Mouse (Mus musculus) forebrain, embryonic 13.5 days (tissue): ENCODE measurements at regions not wholly inside any gene's neighbourhood (a gene's known extent, or its start where the extent isn't known, plus 50 kb on each side); places are given as distances from the start of the nearest gene placed in this dataset.

Experiments
- ATAC-seq: fragments of 200-750 bp; cut with Nextera tagmentation; 2 replicates; pipeline ENCODE4 v1.8.0; 2017
- H3K27ac ChIP-seq: fragments of 300-500 bp; sonication (generic); 2 replicates; pipeline ENCODE4 v1.5.1; 2015; ENCODE audit warnings: inconsistent platforms, mild to moderate bottlenecking, moderate library complexity
- H3K27me3 ChIP-seq: fragments of 300-500 bp; sonication (generic); 2 replicates; pipeline ENCODE4 v1.6.1; 2015; ENCODE audit warnings: mild to moderate bottlenecking, inconsistent platforms
- H3K36me3 ChIP-seq: fragments of 300-500 bp; sonication (generic); 2 replicates; pipeline ENCODE4 v1.6.1; 2015; ENCODE audit warnings: mild to moderate bottlenecking, inconsistent platforms; ENCODE audit not compliant: poor library complexity, severe bottlenecking
- H3K4me1 ChIP-seq: fragments of 300-500 bp; sonication (generic); 2 replicates; pipeline ENCODE4 v1.6.1; 2015; ENCODE audit warnings: inconsistent platforms
- H3K4me2 ChIP-seq: fragments of 300-500 bp; sonication (generic); 2 replicates; pipeline ENCODE4 v1.6.1; 2015; ENCODE audit warnings: inconsistent platforms, mild to moderate bottlenecking, moderate library complexity
- H3K4me3 ChIP-seq: fragments of 300-500 bp; sonication (generic); 2 replicates; pipeline ENCODE4 v1.5.1; 2015; ENCODE audit warnings: mild to moderate bottlenecking, inconsistent platforms
- H3K9ac ChIP-seq: fragments of 300-500 bp; sonication (generic); 2 replicates; pipeline ENCODE4 v1.6.1; 2015; ENCODE audit warnings: mild to moderate bottlenecking, inconsistent platforms
- H3K9me3 ChIP-seq: fragments of 300-500 bp; sonication (generic); replicated peaks from 2 replicates; pipeline ENCODE4 v1.6.1; 2016; ENCODE audit warnings: inconsistent platforms
- WGBS: fragments of 180-500 bp; shearing (Covaris S2); methylation state at CpG from one replicate; pipeline ENCODE4 v1.1.7; 2015; 5-methylcytosine and 5-hydroxymethylcytosine counted together

DNA sequence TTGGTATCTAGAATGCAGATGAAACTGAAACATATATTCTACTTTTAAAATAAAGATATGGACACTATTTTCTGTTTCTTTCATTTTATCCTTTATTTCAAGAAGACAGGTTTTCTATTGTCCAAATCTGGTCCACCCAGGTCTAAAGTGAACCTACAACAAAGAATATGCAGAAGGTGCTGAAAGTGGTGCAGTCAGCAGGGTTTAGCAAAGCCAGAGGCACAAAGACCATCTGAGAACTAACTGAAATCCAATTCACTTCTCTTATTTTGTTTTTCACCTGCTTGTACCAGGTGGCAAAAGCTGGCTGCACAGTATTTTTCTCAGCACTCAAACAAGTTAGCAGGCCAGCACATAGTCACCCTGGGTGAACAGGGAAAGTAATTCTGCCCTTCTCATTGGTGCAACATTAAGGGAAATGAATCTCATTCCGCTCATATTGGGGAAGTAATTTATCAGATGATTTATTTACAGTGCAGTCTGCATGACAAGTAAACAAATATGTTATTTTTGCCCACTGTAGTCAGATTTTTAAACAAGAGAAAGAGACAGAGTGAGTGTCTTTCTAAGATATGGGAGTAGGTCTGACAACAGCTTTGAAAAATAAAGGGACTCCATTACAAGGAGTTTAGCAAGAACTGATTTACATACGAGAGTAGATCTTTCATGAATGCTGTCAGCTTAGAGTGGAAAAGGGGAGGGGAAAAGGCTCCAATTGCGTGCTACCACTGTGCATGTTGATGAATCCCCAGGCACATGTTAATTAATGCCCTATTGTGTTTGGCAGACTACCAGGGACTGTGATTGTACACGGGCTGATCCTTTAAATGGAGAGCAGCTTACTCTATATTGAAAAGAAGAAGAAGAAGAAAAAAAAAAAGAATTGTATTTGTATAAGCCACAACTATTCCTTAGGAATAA lies 405.9 kb upstream of the Ccnh start:
- Histone ChIP-seq H3K36me3 (no peaks in the 10 kb centered on the region), H3K4me3 (no peak overlapping the region), H3K27ac (peak overlapping the region; percentile 95), H3K4me1 (peaks cover 28% of the 10 kb centered on the region), H3K4me2 (peak overlapping the region; percentile 22), H3K9me3 (no peaks in the 10 kb centered on the region), H3K27me3 (no peaks in the 10 kb centered on the region), H3K9ac (no peak overlapping the region)
- ATAC-seq: peak; percentile 98
- WGBS: 1% methylated on average over 4 of the region's 4 CpGs

DNA sequence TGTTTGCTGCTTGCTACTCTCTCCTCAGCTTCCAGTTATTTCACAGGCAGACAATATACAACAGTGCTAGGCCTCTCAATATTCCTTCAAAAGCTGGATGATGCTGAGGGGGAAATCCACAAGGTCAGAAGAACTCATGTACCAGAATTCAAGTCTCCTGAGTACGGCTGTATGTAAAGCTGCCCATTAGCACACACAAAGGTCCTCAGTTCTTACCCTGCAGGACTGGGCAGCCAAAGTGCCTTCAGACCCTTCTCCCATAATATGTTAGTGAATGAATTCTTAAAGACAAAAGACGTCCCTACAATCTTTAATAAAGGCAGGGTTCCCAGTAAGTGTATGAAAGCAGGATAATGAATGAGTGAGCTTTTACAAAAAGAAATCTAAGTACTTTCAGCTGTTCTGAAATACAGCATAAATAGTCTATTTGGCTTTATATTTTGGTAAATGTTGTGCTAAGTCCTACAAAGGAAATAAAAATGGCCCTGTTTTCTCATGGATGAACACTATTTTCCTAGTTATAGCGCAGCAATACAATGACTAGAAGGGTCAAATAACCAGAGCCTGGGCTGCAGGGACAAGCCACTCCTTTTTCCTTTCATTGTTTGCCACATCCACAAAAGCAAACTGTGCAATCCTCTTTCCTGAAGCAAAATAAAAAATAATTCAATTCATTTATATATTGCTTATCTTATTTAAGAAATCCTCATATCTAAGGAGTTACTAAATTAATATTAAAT lies 384.8 kb upstream of the Ccnh start:
- no peak overlapping the region for H3K9ac ChIP-seq

DNA sequence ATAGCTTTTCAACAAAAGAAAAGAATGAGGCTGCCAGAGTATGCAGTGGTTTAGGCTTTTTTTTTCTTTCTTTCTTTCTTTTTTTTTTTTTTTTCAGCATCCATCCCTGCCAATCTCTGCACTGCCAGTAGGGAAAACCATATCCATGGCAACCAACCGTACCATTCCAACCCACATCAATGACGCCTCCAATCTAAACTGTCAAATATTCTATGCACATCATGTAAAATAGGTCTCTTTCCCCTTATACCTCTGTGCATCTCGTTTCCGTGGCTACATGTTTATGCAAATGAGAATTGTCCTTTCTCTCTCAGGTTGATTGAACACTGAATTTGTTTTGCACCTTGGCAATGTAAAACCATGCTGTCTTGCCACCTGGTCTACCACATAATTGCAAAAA lies 384.0 kb upstream of the Ccnh start:
- Histone ChIP-seq H3K27me3 (no peaks in the 10 kb centered on the region), H3K27ac (peak overlapping the region; percentile 82), H3K4me2 (0 out of 2 replicates have a peak overlapping the region, but pooled peaks have one; percentile 12), H3K4me3 (no peak overlapping the region), H3K36me3 (no peaks in the 10 kb centered on the region), H3K9ac (no peak overlapping the region), H3K9me3 (no peaks in the 10 kb centered on the region), H3K4me1 (peaks cover 18% of the 10 kb centered on the region)
- 17% methylated on average over 4 of the region's 4 CpGs for WGBS
- peak; percentile 97 for ATAC-seq

More for the DNA sequence above, 384.8 kb upstream of the Ccnh start:
- Histone ChIP-seq H3K4me2 (no peak overlapping the region), H3K4me1 (peaks cover 18% of the 10 kb centered on the region), H3K27ac (peak overlapping the region; percentile 91), H3K36me3 (no peaks in the 10 kb centered on the region), H3K9me3 (no peaks in the 10 kb centered on the region), H3K27me3 (no peaks in the 10 kb centered on the region), H3K4me3 (no peak overlapping the region)
- peak; percentile 61 for ATAC-seq
- WGBS: 7% methylated on average over 3 of the region's 3 CpGs

DNA sequence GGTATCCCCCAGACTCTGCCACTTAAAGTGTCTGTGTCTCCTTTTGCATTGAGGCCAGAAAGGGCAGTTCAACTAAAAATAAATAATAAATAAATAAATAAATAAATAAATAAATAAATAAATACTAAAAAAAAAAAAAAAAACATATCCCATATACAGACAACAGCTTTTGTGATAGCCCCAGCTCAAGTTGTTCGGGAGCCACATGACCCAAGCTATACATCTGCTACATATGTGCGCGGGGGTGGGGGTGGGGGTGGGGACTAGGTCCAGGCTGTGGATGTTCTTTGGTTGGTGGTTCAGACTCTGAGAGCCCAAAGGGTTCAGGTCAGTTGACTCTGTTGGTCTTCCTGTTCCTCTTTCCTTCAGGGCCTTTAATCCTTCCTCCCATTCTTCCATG lies 379.6 kb upstream of the Ccnh start:
- ATAC-seq: no peak
- Histone ChIP-seq H3K4me3 (no peak overlapping the region), H3K4me1 (peaks cover 11% of the 10 kb centered on the region), H3K27ac (no peak overlapping the region), H3K9me3 (no peaks in the 10 kb centered on the region), H3K36me3 (no peaks in the 10 kb centered on the region), H3K27me3 (no peaks in the 10 kb centered on the region), H3K4me2 (no peak overlapping the region), H3K9ac (no peak overlapping the region)
- 97% methylated on average over 3 of the region's 3 CpGs for WGBS
